ENCODE assay signal across 16 mouse cellular contexts in genomic region chr15:102616174-102616573, GRCm38 (mm10). TPM values are rescaled to one million over a fixed set of nuclear protein-coding genes. Genes with fewer than 3 reads are reported as not detected.
"Had no signal": no experiment of that assay in that cellular context is flagged by ENCODE, and none has a peak within 500 bp of the region (broad histone marks: within the 10 kb centered on the region; RNA-seq: fewer than 3 reads in every experiment).

No protein-coding gene starts in this region.

- ATAC-seq: midbrain, embryonic 13.5 days; midbrain, embryonic 15.5 days had no signal

- H3K27ac ChIP-seq: midbrain, embryonic 13.5 days; midbrain, embryonic 15.5 days; neural tube, embryonic 12.5 days; stomach, embryonic 15.5 days; stomach, postnatal 0 days had no signal

- H3K4me3 ChIP-seq: midbrain, embryonic 13.5 days; midbrain, embryonic 15.5 days; neural tube, embryonic 12.5 days; stomach, embryonic 15.5 days had no signal

- DNase-seq: lung, adult 18-20 months; lung, embryonic 14.5 days; lung, postnatal 10 days; lung, postnatal 4 days; right cerebral cortex, postnatal 14 days; thymus, adult 2 months; thymus, postnatal 25 days; thymus, postnatal 4 days had no signal

RNA-seq across cellular contexts. Expression of gene Gm28047, which starts 8.7 kb away (rescaled TPM):
- total RNA-seq: midbrain, postnatal 0 days; monocyte, adult 5-6 weeks; neutrophil, adult 5-6 weeks had no signal
